Mouse (Mus musculus) forebrain, postnatal 0 days (tissue): Measurements from ENCODE around the gene Foxf1. TPM values are rescaled to one million over a fixed set of nuclear protein-coding genes. Genes with fewer than 3 reads are reported as not detected.

ENCODE experiments used
- ATAC-seq: fragments of 200-750 bp; cut with Nextera tagmentation; 2 replicates; pipeline ENCODE4 v1.8.0; 2017; ENCODE audit warnings: mild to moderate bottlenecking, moderate library complexity
- DNase-seq: peaks from one replicate; pipeline ENCODE4 v3.0.0-alpha.2; 2015
- H3K27ac ChIP-seq: fragments of 300-500 bp; sonication (generic); 2 replicates; pipeline ENCODE4 v1.5.1; 2014; ENCODE audit warnings: low read depth, mild to moderate bottlenecking, antibody characterized with exemption, low read length, moderate library complexity, mixed read lengths
- H3K27me3 ChIP-seq: fragments of 300-500 bp; sonication (generic); 2 replicates; pipeline ENCODE4 v1.6.1; 2014; ENCODE audit warnings: mild to moderate bottlenecking, low read length, mixed read lengths; ENCODE audit not compliant: insufficient read depth
- H3K36me3 ChIP-seq: fragments of 300-500 bp; sonication (generic); 2 replicates; pipeline ENCODE4 v1.6.1; 2014; ENCODE audit warnings: mild to moderate bottlenecking, moderate library complexity; ENCODE audit not compliant: insufficient read depth
- H3K4me1 ChIP-seq: fragments of 300-500 bp; sonication (generic); 2 replicates; pipeline ENCODE4 v1.6.1; 2014; ENCODE audit warnings: antibody characterized with exemption; ENCODE audit not compliant: insufficient read depth
- H3K4me2 ChIP-seq: fragments of 300-500 bp; sonication (generic); 2 replicates; pipeline ENCODE4 v1.6.1; 2014; ENCODE audit warnings: low read depth, mild to moderate bottlenecking, moderate library complexity
- H3K4me3 ChIP-seq: fragments of 300-500 bp; sonication (generic); 2 replicates; pipeline ENCODE4 v1.5.1; 2014; ENCODE audit warnings: low read depth, low read length, mixed read lengths
- H3K9ac ChIP-seq: fragments of 300-500 bp; sonication (generic); 2 replicates; pipeline ENCODE4 v1.6.1; 2014; ENCODE audit warnings: mild to moderate bottlenecking
- H3K9me3 ChIP-seq: fragments of 300-500 bp; sonication (generic); 2 replicates; pipeline ENCODE4 v1.6.1; 2016; ENCODE audit warnings: low read length
- CTCF ChIP-seq: sonication (generic); IDR thresholded peaks from 2 replicates; pipeline ENCODE4 v1.5.1; 2016; ENCODE audit warnings: antibody characterized with exemption, control low read depth, low read depth
- WGBS: fragments of 180-500 bp; shearing (Covaris S2); extraction: QIAGEN DNeasy Blood & Tissue Kit; methylation state at CpG from one replicate; pipeline ENCODE4 v1.1.7; 2014; 5-methylcytosine and 5-hydroxymethylcytosine counted together
- polyA plus RNA-seq: library from polyadenylated mRNA; unstranded; fragments of >200 nt; fragmentation: Nextera tagmentation; extraction: Ambion mirVana; gene quantifications from 2 replicates; pipeline ENCODE4 v1.2.1, GENCODE M21; 2015
- total RNA-seq: library from RNA; depleted of rRNA; stranded (reverse); fragments of >200 nt; gene quantifications from 2 replicates; pipeline ENCODE4 v1.2.3, GENCODE M21; 2014

Gene Foxf1
- total and polyA plus RNA-seq, 2 experiments from 2014 or later: 1.4 to 2.3 TPM

- Histone ChIP-seq H3K27me3 (peaks cover 95% of the 10 kb centered on the region), H3K9me3 (0 out of 2 replicates have a peak, but pooled peaks cover 3% of the 10 kb centered on the region), H3K4me2 (no peak overlapping the region), H3K4me1 (no peaks in the 10 kb centered on the region), H3K9ac (no peak overlapping the region), H3K4me3 (no peak overlapping the region), H3K27ac (no peak overlapping the region), H3K36me3 (no peaks in the 10 kb centered on the region)
- ATAC-seq (no peak), DNase-seq (no peak)
- TF ChIP-seq CTCF: no peak
- WGBS: 6% methylated on average over 6 of the region's 6 CpGs
Measured at GRCm38 (mm10) chr8:121126191-121126590, 42.0 kb downstream of the Foxf1 start.

GRCm38 (mm10) chr8:121126694-121127093, 42.5 kb downstream of the Foxf1 start:
- Histone ChIP-seq H3K9me3 (0 out of 2 replicates have a peak, but pooled peaks cover 3% of the 10 kb centered on the region), H3K4me2 (no peak overlapping the region), H3K4me3 (no peak overlapping the region), H3K9ac (no peak overlapping the region), H3K4me1 (no peaks in the 10 kb centered on the region), H3K27me3 (peaks cover 94% of the 10 kb centered on the region), H3K27ac (no peak overlapping the region), H3K36me3 (no peaks in the 10 kb centered on the region)
- no peak for ATAC-seq
- no peak for TF ChIP-seq CTCF
- WGBS: 2% methylated on average over 6 of the region's 6 CpGs
- DNase-seq: no peak

GRCm38 (mm10) chr8:121127291-121127701, 43.1 kb downstream of the Foxf1 start:
- Histone ChIP-seq H3K27ac (no peak overlapping the region), H3K4me1 (no peaks in the 10 kb centered on the region), H3K9me3 (0 out of 2 replicates have a peak, but pooled peaks cover 3% of the 10 kb centered on the region), H3K4me2 (no peak overlapping the region), H3K4me3 (no peak overlapping the region), H3K36me3 (no peaks in the 10 kb centered on the region), H3K27me3 (peaks cover 94% of the 10 kb centered on the region), H3K9ac (no peak overlapping the region)
- DNase-seq: peak; percentile 23
- 2% methylated on average over 11 of the region's 11 CpGs for WGBS
- no peak for ATAC-seq
- TF ChIP-seq CTCF: no peak

GRCm38 (mm10) chr8:121127756-121128375, 43.7 kb downstream of the Foxf1 start, which contains the start of gene Foxl1:
Gene Foxl1, plus strand, starts transcription at chr8:121127940.
- no peak for ATAC-seq
- Histone ChIP-seq H3K4me1 (no peaks in the 10 kb centered on the region), H3K27me3 (peaks cover 93% of the 10 kb centered on the region), H3K27ac (no peak within 1 kb of the TSS), H3K9ac (no peak within 1 kb of the TSS), H3K9me3 (0 out of 2 replicates have a peak, but pooled peaks cover 3% of the 10 kb centered on the region), H3K4me2 (peak within 1 kb of the TSS; percentile 1), H3K36me3 (no peaks in the 10 kb centered on the region), H3K4me3 (peak within 1 kb of the TSS; percentile 9; the same call in 1 of the 2 replicates)
- DNase-seq: no peak
- no peak for TF ChIP-seq CTCF
- under 1% methylated on average over 43 of the region's 43 CpGs for WGBS

GRCm38 (mm10) chr8:121128531-121129264, 44.5 kb downstream of the Foxf1 start:
- no peaks in the 10 kb centered on the region for H3K36me3 ChIP-seq
- WGBS: 3% methylated on average over 50 of the region's 55 CpGs
- no peak overlapping the region for H3K27ac ChIP-seq
- no peak overlapping the region for H3K9ac ChIP-seq
- H3K27me3 ChIP-seq: peaks cover 85% of the 10 kb centered on the region
- DNase-seq: no peak
- H3K4me1 ChIP-seq: no peaks in the 10 kb centered on the region
- peak overlapping the region; percentile 9; the same call in 1 of the 2 replicates for H3K4me3 ChIP-seq
- ATAC-seq: no peak
- no peak for TF ChIP-seq CTCF
- 0 out of 2 replicates have a peak, but pooled peaks cover 3% of the 10 kb centered on the region for H3K9me3 ChIP-seq
- peak overlapping the region; percentile 1 for H3K4me2 ChIP-seq

GRCm38 (mm10) chr8:121129265-121129940, 45.2 kb downstream of the Foxf1 start:
- no peak for ATAC-seq
- H3K27me3 ChIP-seq: peaks cover 78% of the 10 kb centered on the region
- no peak overlapping the region for H3K27ac ChIP-seq
- H3K9ac ChIP-seq: no peak overlapping the region
- no peak overlapping the region for H3K4me2 ChIP-seq
- no peak for TF ChIP-seq CTCF
- 16% methylated on average over 16 of the region's 16 CpGs for WGBS
- no peaks in the 10 kb centered on the region for H3K4me1 ChIP-seq
- no peaks in the 10 kb centered on the region for H3K9me3 ChIP-seq
- no peak overlapping the region for H3K4me3 ChIP-seq
- no peak for DNase-seq
- no peaks in the 10 kb centered on the region for H3K36me3 ChIP-seq
